Mouse (Mus musculus) midbrain, embryonic 12.5 days (tissue): ENCODE measurements at regions not wholly inside any gene's neighbourhood (a gene's known extent, or its start where the extent isn't known, plus 50 kb on each side); places are given as distances from the start of the nearest gene placed in this dataset.
A peak's percentile ranks its signal among the peaks of the same experiment; 100 is the strongest.

Experiments
- ATAC-seq: fragments of 200-750 bp; cut with Nextera tagmentation; 2 replicates; pipeline ENCODE4 v1.8.0; 2017; ENCODE audit warnings: low read depth, moderate TSS enrichment, moderate library complexity; ENCODE audit not compliant: low FRiP score
- H3K27ac ChIP-seq: fragments of 300-500 bp; sonication (generic); replicated peaks from 2 replicates; pipeline ENCODE4 v1.5.1; 2016; ENCODE audit warnings: mild to moderate bottlenecking
- H3K27me3 ChIP-seq: fragments of 300-500 bp; sonication (generic); 2 replicates; pipeline ENCODE4 v1.6.1; 2016; ENCODE audit warnings: mild to moderate bottlenecking
- H3K36me3 ChIP-seq: fragments of 300-500 bp; sonication (generic); 2 replicates; pipeline ENCODE4 v1.6.1; 2016
- H3K4me1 ChIP-seq: fragments of 300-500 bp; sonication (generic); 2 replicates; pipeline ENCODE4 v1.6.1; 2016
- H3K4me2 ChIP-seq: fragments of 300-500 bp; sonication (generic); replicated peaks from 2 replicates; pipeline ENCODE4 v1.6.1; 2016; ENCODE audit warnings: mild to moderate bottlenecking, moderate library complexity
- H3K4me3 ChIP-seq: fragments of 300-500 bp; sonication (generic); 2 replicates; pipeline ENCODE4 v1.5.1; 2016; ENCODE audit warnings: mild to moderate bottlenecking
- H3K9ac ChIP-seq: fragments of 300-500 bp; sonication (generic); replicated peaks from 2 replicates; pipeline ENCODE4 v1.6.1; 2016; ENCODE audit warnings: mild to moderate bottlenecking, moderate library complexity
- H3K9me3 ChIP-seq: fragments of 300-500 bp; sonication (generic); 2 replicates; pipeline ENCODE4 v1.6.1; 2016; ENCODE audit warnings: mild to moderate bottlenecking
- WGBS: fragments of 180-500 bp; shearing (Covaris S2); methylation state at CpG from one replicate; pipeline ENCODE4 v1.1.7; 2016; 5-methylcytosine and 5-hydroxymethylcytosine counted together

GRCm38 (mm10) chr5:80178723-80179122, 841.2 kb upstream of the Adgrl3 start:
- no peak for ATAC-seq
- no peaks in the 10 kb centered on the region for H3K4me1 ChIP-seq
- whole genome bisulfite sequencing = 84% methylated on average over 3 of the region's 3 CpGs

GRCm38 (mm10) chr5:80180280-80180679, 839.7 kb upstream of the Adgrl3 start:
- Histone ChIP-seq H3K36me3 (no peaks in the 10 kb centered on the region), H3K4me2 (no peak overlapping the region), H3K9me3 (no peaks in the 10 kb centered on the region), H3K4me1 (no peaks in the 10 kb centered on the region), H3K4me3 (no peak overlapping the region), H3K27ac (no peak overlapping the region), H3K27me3 (no peaks in the 10 kb centered on the region), H3K9ac (no peak overlapping the region)
- ATAC-seq = no peak
- WGBS = 82% methylated on average over 2 of the region's 2 CpGs

More at GRCm38 (mm10) chr5:80178723-80179122, 841.2 kb upstream of the Adgrl3 start:
- H3K9ac ChIP-seq = no peak overlapping the region
- no peaks in the 10 kb centered on the region for H3K36me3 ChIP-seq
- H3K27ac ChIP-seq = no peak overlapping the region
- no peak overlapping the region for H3K4me3 ChIP-seq
- H3K9me3 ChIP-seq = no peaks in the 10 kb centered on the region
- H3K27me3 ChIP-seq = no peaks in the 10 kb centered on the region
- H3K4me2 ChIP-seq = no peak overlapping the region

GRCm38 (mm10) chr5:80192418-80192817, 827.5 kb upstream of the Adgrl3 start:
- Histone ChIP-seq H3K36me3 (no peaks in the 10 kb centered on the region), H3K4me1 (no peaks in the 10 kb centered on the region), H3K27ac (no peak overlapping the region), H3K9ac (no peak overlapping the region), H3K9me3 (no peaks in the 10 kb centered on the region), H3K27me3 (no peaks in the 10 kb centered on the region), H3K4me3 (no peak overlapping the region), H3K4me2 (no peak overlapping the region)
- no peak for ATAC-seq
- 86% methylated on average over 3 of the region's 3 CpGs for WGBS

- Histone ChIP-seq H3K4me3 (no peak overlapping the region), H3K9me3 (no peaks in the 10 kb centered on the region), H3K27me3 (no peaks in the 10 kb centered on the region), H3K9ac (no peak overlapping the region), H3K4me2 (no peak overlapping the region), H3K4me1 (no peaks in the 10 kb centered on the region), H3K36me3 (no peaks in the 10 kb centered on the region), H3K27ac (no peak overlapping the region)
- no peak for ATAC-seq
These were observed 820.3 kb upstream of the Adgrl3 start for GRCm38 (mm10) chr5:80199626-80200025.

GRCm38 (mm10) chr5:80248530-80249122, 771.3 kb upstream of the Adgrl3 start:
- 82% methylated on average over 5 of the region's 5 CpGs for WGBS
- Histone ChIP-seq H3K4me2 (no peak overlapping the region), H3K27me3 (no peaks in the 10 kb centered on the region), H3K27ac (no peak overlapping the region), H3K9me3 (no peaks in the 10 kb centered on the region), H3K4me1 (no peaks in the 10 kb centered on the region), H3K36me3 (no peaks in the 10 kb centered on the region), H3K4me3 (no peak overlapping the region), H3K9ac (no peak overlapping the region)
- ATAC-seq = no peak

- Histone ChIP-seq H3K4me1 (no peaks in the 10 kb centered on the region), H3K27me3 (no peaks in the 10 kb centered on the region), H3K27ac (no peak overlapping the region), H3K4me2 (no peak overlapping the region), H3K9ac (no peak overlapping the region), H3K36me3 (no peaks in the 10 kb centered on the region), H3K9me3 (no peaks in the 10 kb centered on the region), H3K4me3 (no peak overlapping the region)
- WGBS = 78% methylated on average over 2 of the region's 2 CpGs
- no peak for ATAC-seq
These were observed 768.0 kb upstream of the Adgrl3 start for GRCm38 (mm10) chr5:80251961-80252360.

- H3K36me3 ChIP-seq = no peaks in the 10 kb centered on the region
- H3K27me3 ChIP-seq = no peaks in the 10 kb centered on the region
- WGBS = 60% methylated on average over 9 of the region's 9 CpGs
- H3K4me2 ChIP-seq = no peak overlapping the region
- ATAC-seq = 0 out of 2 replicates have a peak, but pooled peaks have one; percentile 56
- H3K9ac ChIP-seq = no peak overlapping the region
- no peaks in the 10 kb centered on the region for H3K9me3 ChIP-seq
- H3K4me1 ChIP-seq = no peaks in the 10 kb centered on the region
- no peak overlapping the region for H3K4me3 ChIP-seq
- H3K27ac ChIP-seq = no peak overlapping the region
These were observed 764.9 kb upstream of the Adgrl3 start for GRCm38 (mm10) chr5:80255046-80255445.

- Histone ChIP-seq H3K4me3 (no peak overlapping the region), H3K9ac (no peak overlapping the region), H3K4me2 (no peak overlapping the region), H3K27ac (no peak overlapping the region), H3K27me3 (no peaks in the 10 kb centered on the region), H3K9me3 (no peaks in the 10 kb centered on the region), H3K36me3 (no peaks in the 10 kb centered on the region), H3K4me1 (no peaks in the 10 kb centered on the region)
- 63% methylated on average over 1 of the region's 1 CpGs for WGBS
- no peak for ATAC-seq
These were observed 745.3 kb upstream of the Adgrl3 start for GRCm38 (mm10) chr5:80274589-80274988.

GRCm38 (mm10) chr5:80275232-80275866, 744.6 kb upstream of the Adgrl3 start:
- WGBS = 94% methylated on average over 2 of the region's 2 CpGs
- Histone ChIP-seq H3K27ac (no peak overlapping the region), H3K9me3 (no peaks in the 10 kb centered on the region), H3K4me3 (no peak overlapping the region), H3K27me3 (no peaks in the 10 kb centered on the region), H3K36me3 (no peaks in the 10 kb centered on the region), H3K4me1 (no peaks in the 10 kb centered on the region), H3K9ac (no peak overlapping the region), H3K4me2 (no peak overlapping the region)
- ATAC-seq = no peak
